8 mouse cellular contexts compared by ENCODE assay signal in genomic region chr10:61936211-61937121, GRCm38 (mm10). TPM values are rescaled to one million over a fixed set of nuclear protein-coding genes. Genes with fewer than 3 reads are reported as not detected.
DNase-seq lines count a peak whose midpoint lies in the region; ATAC-seq lines count a peak whose summit lies in the region.

No protein-coding gene starts in this region.

- H3K4me3 ChIP-seq in lung, embryonic 16.5 days (ENCODE audit: low read length), result peak overlapping the region; percentile 15
- H3K4me3 ChIP-seq in limb, embryonic 15.5 days, result peak overlapping the region; percentile 5; the same call in 1 of the 2 replicates
- H3K4me3 ChIP-seq in stomach, embryonic 14.5 days (ENCODE audit: low read depth, low read length), result peak overlapping the region; percentile 3; the same call in 1 of the 2 replicates

- WGBS in lung, embryonic 16.5 days, result 7% methylated on average over 28 of the region's 28 CpGs
- WGBS in limb, embryonic 15.5 days, result 4% methylated on average over 28 of the region's 28 CpGs
- 3% methylated on average over 28 of the region's 28 CpGs for WGBS in stomach, embryonic 14.5 days

- peak; percentile 58 for ATAC-seq in lung, embryonic 16.5 days (ENCODE audit: low read depth)
- ATAC-seq in limb, embryonic 15.5 days (ENCODE audit: insufficient number of reproducible peaks, low FRiP score, low TSS enrichment, low read depth), result no peak
- peak; percentile 61; the same call in 1 of the 2 replicates for ATAC-seq in stomach, embryonic 14.5 days (ENCODE audit: insufficient number of reproducible peaks, insufficient read depth, low FRiP score, low read depth)
- ATAC-seq in megakaryocyte progenitor cell, adult 5-6 weeks (replicated peaks; ENCODE audit: poor library complexity), result no peak

- H3K9ac ChIP-seq in lung, embryonic 16.5 days (ENCODE audit: low read length), result peak overlapping the region; percentile 41
- no peak overlapping the region for H3K9ac ChIP-seq in limb, embryonic 15.5 days
- no peak overlapping the region for H3K9ac ChIP-seq in stomach, embryonic 14.5 days (replicated peaks; ENCODE audit: low read depth, low read length)

- no peaks in the 10 kb centered on the region for H3K9me3 ChIP-seq in lung, embryonic 16.5 days (ENCODE audit: control insufficient read depth, low read length)
- no peaks in the 10 kb centered on the region for H3K9me3 ChIP-seq in limb, embryonic 15.5 days
- no peaks in the 10 kb centered on the region; the same call in 1 of the 2 replicates for H3K9me3 ChIP-seq in stomach, embryonic 14.5 days (ENCODE audit: control insufficient read depth, low read depth, low read length)

- no peak for DNase-seq in lung, postnatal 14 days
- peak; percentile 49 for DNase-seq in gastrocnemius, postnatal 10 days
- DNase-seq in urinary bladder, adult 2 months (ENCODE audit: low spot score), result no peak
- no peak for DNase-seq in left cerebral cortex, adult 8-10 months (ENCODE audit: low spot score in 2 of 2)

- peaks cover 21% of the 10 kb centered on the region for H3K4me1 ChIP-seq in lung, embryonic 16.5 days (replicated peaks; ENCODE audit: control insufficient read depth, insufficient read depth, low read length)
- peaks cover 22% of the 10 kb centered on the region for H3K4me1 ChIP-seq in limb, embryonic 15.5 days
- peaks cover 20% of the 10 kb centered on the region for H3K4me1 ChIP-seq in stomach, embryonic 14.5 days (ENCODE audit: control insufficient read depth, insufficient read depth, low read length)

- no peaks in the 10 kb centered on the region for H3K36me3 ChIP-seq in lung, embryonic 16.5 days (ENCODE audit: control insufficient read depth, insufficient read depth, low read length)
- H3K36me3 ChIP-seq in limb, embryonic 15.5 days, result no peaks in the 10 kb centered on the region
- H3K36me3 ChIP-seq in stomach, embryonic 14.5 days (ENCODE audit: control insufficient read depth, insufficient read depth, low read length), result no peaks in the 10 kb centered on the region

- peak overlapping the region; percentile 27 for H3K4me2 ChIP-seq in lung, embryonic 16.5 days (ENCODE audit: low read depth, low read length)
- peak overlapping the region; percentile 38 for H3K4me2 ChIP-seq in limb, embryonic 15.5 days
- H3K4me2 ChIP-seq in stomach, embryonic 14.5 days (replicated peaks; ENCODE audit: low read depth, low read length), result peak overlapping the region; percentile 46

- no peak overlapping the region for H3K27ac ChIP-seq in lung, embryonic 16.5 days (ENCODE audit: low read length)
- no peak overlapping the region for H3K27ac ChIP-seq in limb, embryonic 15.5 days
- H3K27ac ChIP-seq in stomach, embryonic 14.5 days (ENCODE audit: low read length), result peak overlapping the region; percentile 48; the same call in 1 of the 2 replicates

- peaks cover 2% of the 10 kb centered on the region; the same call in 1 of the 2 replicates for H3K27me3 ChIP-seq in lung, embryonic 16.5 days (ENCODE audit: control insufficient read depth, insufficient read depth, low read depth, low read length)
- H3K27me3 ChIP-seq in limb, embryonic 15.5 days, result peaks cover 19% of the 10 kb centered on the region; the same call in 1 of the 2 replicates
- H3K27me3 ChIP-seq in stomach, embryonic 14.5 days (ENCODE audit: control insufficient read depth, insufficient read depth, low read length), result no peaks in the 10 kb centered on the region

RNA-seq across cellular contexts. Expression of gene Col13a1, which starts 42.4 kb away (rescaled TPM):
- polyA plus RNA-seq in lung, embryonic 16.5 days (2015; fragmentation: Nextera tagmentation; extraction: Ambion mirVana), result 25.7 and 26.5 TPM in 2 replicates
- total RNA-seq in gastrocnemius, postnatal 10 days (2021), result 1 to 10 TPM; 3.4 to 7.2 TPM
- 8.2 and 9.1 TPM in 2 replicates for polyA plus RNA-seq in limb, embryonic 15.5 days (2015; fragmentation: Nextera tagmentation; extraction: Ambion mirVana)
- 2.3 and 2.6 TPM in 2 replicates for polyA plus RNA-seq in stomach, embryonic 14.5 days (2014; fragmentation: Nextera tagmentation; extraction: Ambion mirVana)
- polyA plus RNA-seq in urinary bladder, adult 2 months (2012; rRNA removed), result 0.40 and 0.52 TPM in 2 replicates
- 1 to 10 TPM; 1.1 to 2.3 (median 1.4) TPM for total RNA-seq in left cerebral cortex, adult 8-10 months (2022)
- total RNA-seq in megakaryocyte progenitor cell, adult 5-6 weeks (2015), result not detected in 2 replicates
- not detected in 2 replicates for total RNA-seq in megakaryocyte progenitor cell, adult 5-6 weeks (2017)

Comparison
In these comparisons a context has a peak if more than half of its experiments do, and no peak if none do; other contexts are left out.
1. ATAC-seq: peak in lung, embryonic 16.5 days (single experiment) and stomach, embryonic 14.5 days (single experiment); none in limb, embryonic 15.5 days (single experiment) and megakaryocyte progenitor cell, adult 5-6 weeks (single experiment).
2. Peak in every context shown above with its lines, with median percentiles within 50 percentile points of each other: H3K4me2 ChIP-seq and H3K4me3 ChIP-seq.